Mouse (Mus musculus) midbrain, embryonic 14.5 days (tissue): ENCODE data around the gene Rhob. TPM values are rescaled to one million over a fixed set of nuclear protein-coding genes. Genes with fewer than 3 reads are reported as not detected.

Experiments
- ATAC-seq: fragments of 200-750 bp; cut with Nextera tagmentation; 2 replicates; pipeline ENCODE4 v1.8.0; 2017; ENCODE audit warnings: moderate number of reproducible peaks, moderate library complexity; ENCODE audit not compliant: low FRiP score, low TSS enrichment
- DNase-seq: peaks from one replicate; pipeline ENCODE4 v3.0.0-alpha.2; 2015
- H3K27ac ChIP-seq: fragments of 300-500 bp; sonication (generic); replicated peaks from 2 replicates; pipeline ENCODE4 v1.5.1; 2014; ENCODE audit warnings: mild to moderate bottlenecking, low read depth, low read length, moderate library complexity
- H3K27me3 ChIP-seq: fragments of 300-500 bp; sonication (generic); 2 replicates; pipeline ENCODE4 v1.6.1; 2014; ENCODE audit warnings: low read length, control low read depth, mixed read lengths; ENCODE audit not compliant: control insufficient read depth, insufficient read depth
- H3K36me3 ChIP-seq: fragments of 300-500 bp; sonication (generic); 2 replicates; pipeline ENCODE4 v1.6.1; 2014; ENCODE audit warnings: low read length, control low read depth; ENCODE audit not compliant: control insufficient read depth, insufficient read depth
- H3K4me1 ChIP-seq: fragments of 300-500 bp; sonication (generic); 2 replicates; pipeline ENCODE4 v1.6.1; 2014; ENCODE audit warnings: mild to moderate bottlenecking, antibody characterized with exemption, low read length, control low read depth; ENCODE audit not compliant: control insufficient read depth, insufficient read depth
- H3K4me2 ChIP-seq: fragments of 300-500 bp; sonication (generic); 2 replicates; pipeline ENCODE4 v1.6.1; 2014; ENCODE audit warnings: mild to moderate bottlenecking, low read length, moderate library complexity
- H3K4me3 ChIP-seq: fragments of 300-500 bp; sonication (generic); replicated peaks from 2 replicates; pipeline ENCODE4 v1.5.1; 2014; ENCODE audit warnings: low read depth, low read length
- H3K9ac ChIP-seq: fragments of 300-500 bp; sonication (generic); replicated peaks from 2 replicates; pipeline ENCODE4 v1.6.1; 2014; ENCODE audit warnings: mild to moderate bottlenecking, low read length, moderate library complexity
- H3K9me3 ChIP-seq: fragments of 300-500 bp; sonication (generic); 2 replicates; pipeline ENCODE4 v1.6.1; 2016; ENCODE audit warnings: low read length, control low read depth, mixed read lengths; ENCODE audit not compliant: control insufficient read depth
- WGBS: fragments of 180-500 bp; shearing (Covaris S2); extraction: QIAGEN DNeasy Blood & Tissue Kit; methylation state at CpG from one replicate; pipeline ENCODE4 v1.1.7; 2014; 5-methylcytosine and 5-hydroxymethylcytosine counted together
- polyA plus RNA-seq: library from polyadenylated mRNA; unstranded; fragments of >200 nt; fragmentation: Nextera tagmentation; extraction: Ambion mirVana; gene quantifications from 2 replicates; pipeline ENCODE4 v1.2.1, GENCODE M21; 2014

The Rhob gene
- polyA plus RNA-seq, 1 experiment from 2014 or later, result 111 TPM

GRCm38 (mm10) chr12:8472591-8473358 lies 27.0 kb downstream of the Rhob start:
- Histone ChIP-seq H3K9me3 (no peaks in the 10 kb centered on the region), H3K4me3 (no peak overlapping the region), H3K27ac (no peak overlapping the region), H3K36me3 (no peaks in the 10 kb centered on the region), H3K27me3 (no peaks in the 10 kb centered on the region), H3K4me1 (0 out of 2 replicates have a peak, but pooled peaks cover 8% of the 10 kb centered on the region), H3K4me2 (no peak overlapping the region), H3K9ac (no peak overlapping the region)
- WGBS, result 86% methylated on average over 7 of the region's 7 CpGs
- ATAC-seq (no peak), DNase-seq (peak; percentile 60)

GRCm38 (mm10) chr12:8472051-8472450 lies 27.8 kb downstream of the Rhob start:
- Histone ChIP-seq H3K36me3 (no peaks in the 10 kb centered on the region), H3K27ac (no peak overlapping the region), H3K4me2 (no peak overlapping the region), H3K4me1 (0 out of 2 replicates have a peak, but pooled peaks cover 8% of the 10 kb centered on the region), H3K27me3 (no peaks in the 10 kb centered on the region), H3K4me3 (no peak overlapping the region), H3K9ac (no peak overlapping the region), H3K9me3 (no peaks in the 10 kb centered on the region)
- ATAC-seq, result no peak
- 90% methylated on average over 4 of the region's 4 CpGs for WGBS
- DNase-seq, result no peak

- no peak overlapping the region for H3K27ac ChIP-seq
- no peak for DNase-seq
- no peaks in the 10 kb centered on the region for H3K36me3 ChIP-seq
- no peak overlapping the region for H3K4me3 ChIP-seq
- H3K9me3 ChIP-seq, result no peaks in the 10 kb centered on the region
- H3K27me3 ChIP-seq, result no peaks in the 10 kb centered on the region
- no peak overlapping the region for H3K9ac ChIP-seq
- H3K4me2 ChIP-seq, result no peak overlapping the region
- WGBS, result 95% methylated on average over 2 of the region's 2 CpGs
- no peak for ATAC-seq
- 0 out of 2 replicates have a peak, but pooled peaks cover 8% of the 10 kb centered on the region for H3K4me1 ChIP-seq
These were observed 28.8 kb downstream of the Rhob start for GRCm38 (mm10) chr12:8470962-8471361.

GRCm38 (mm10) chr12:8469742-8470494 lies 29.9 kb downstream of the Rhob start:
- DNase-seq (no peak), ATAC-seq (no peak)
- no peak overlapping the region for H3K4me2 ChIP-seq
- no peak overlapping the region for H3K27ac ChIP-seq
- WGBS, result 93% methylated on average over 25 of the region's 25 CpGs
- H3K27me3 ChIP-seq, result no peaks in the 10 kb centered on the region
- H3K9me3 ChIP-seq, result no peaks in the 10 kb centered on the region
- no peak overlapping the region for H3K9ac ChIP-seq
- no peaks in the 10 kb centered on the region for H3K36me3 ChIP-seq
- H3K4me1 ChIP-seq, result 0 out of 2 replicates have a peak, but pooled peaks cover 2% of the 10 kb centered on the region
- no peak overlapping the region for H3K4me3 ChIP-seq

GRCm38 (mm10) chr12:8468221-8468865 lies 31.5 kb downstream of the Rhob start:
- DNase-seq (no peak), ATAC-seq (no peak)
- H3K9me3 ChIP-seq, result no peaks in the 10 kb centered on the region
- no peak overlapping the region for H3K9ac ChIP-seq
- H3K4me3 ChIP-seq, result no peak overlapping the region
- H3K27me3 ChIP-seq, result no peaks in the 10 kb centered on the region
- no peak overlapping the region for H3K27ac ChIP-seq
- H3K36me3 ChIP-seq, result no peaks in the 10 kb centered on the region
- no peak overlapping the region for H3K4me2 ChIP-seq
- peaks cover 6% of the 10 kb centered on the region for H3K4me1 ChIP-seq

- DNase-seq (no peak), ATAC-seq (no peak)
- no peak overlapping the region for H3K9ac ChIP-seq
- no peaks in the 10 kb centered on the region for H3K27me3 ChIP-seq
- H3K9me3 ChIP-seq, result no peaks in the 10 kb centered on the region
- no peak overlapping the region for H3K4me2 ChIP-seq
- H3K4me1 ChIP-seq, result peaks cover 6% of the 10 kb centered on the region
- H3K36me3 ChIP-seq, result no peaks in the 10 kb centered on the region
- no peak overlapping the region for H3K4me3 ChIP-seq
- WGBS, result 57% methylated on average over 12 of the region's 12 CpGs
- no peak overlapping the region for H3K27ac ChIP-seq
These were observed 32.5 kb downstream of the Rhob start for GRCm38 (mm10) chr12:8467029-8467924.

- Histone ChIP-seq H3K27me3 (no peaks in the 10 kb centered on the region), H3K9ac (no peak overlapping the region), H3K4me2 (no peak overlapping the region), H3K27ac (no peak overlapping the region), H3K36me3 (no peaks in the 10 kb centered on the region), H3K9me3 (no peaks in the 10 kb centered on the region), H3K4me1 (peaks cover 6% of the 10 kb centered on the region), H3K4me3 (no peak overlapping the region)
- ATAC-seq (no peak), DNase-seq (no peak)
- 89% methylated on average over 3 of the region's 3 CpGs for WGBS
These were observed 34.1 kb downstream of the Rhob start for GRCm38 (mm10) chr12:8465680-8466079.

GRCm38 (mm10) chr12:8464961-8465360 lies 34.8 kb downstream of the Rhob start:
- WGBS, result 90% methylated on average over 5 of the region's 5 CpGs
- H3K9me3 ChIP-seq, result no peaks in the 10 kb centered on the region

More at GRCm38 (mm10) chr12:8464961-8465360, 34.8 kb downstream of the Rhob start:
- Histone ChIP-seq H3K4me3 (no peak overlapping the region), H3K4me2 (no peak overlapping the region), H3K27me3 (no peaks in the 10 kb centered on the region), H3K9ac (no peak overlapping the region), H3K4me1 (peaks cover 6% of the 10 kb centered on the region), H3K27ac (no peak overlapping the region), H3K36me3 (no peaks in the 10 kb centered on the region)
- DNase-seq (no peak), ATAC-seq (no peak)
